Mouse (Mus musculus) CD4-positive, CD25-positive, alpha-beta regulatory T cell, adult 4 months (primary cell): Measurements from ENCODE around the gene Acbd4. TPM values are rescaled to one million over a fixed set of nuclear protein-coding genes. Genes with fewer than 3 reads are reported as not detected.

Experiments used
- ATAC-seq: one replicate; pipeline ENCODE4 v1.8.0; 2017
- polyA plus RNA-seq, 2 experiments: library from polyadenylated mRNA; unstranded; fragments of 100-300 nt; shearing (Covaris generic); gene quantifications; one replicate each; pipeline ENCODE4 v1.2.1; 2017

Gene Acbd4
- polyA plus RNA-seq, 2 experiments from 2014 or later: 19.7 to 25.2 TPM

DNA sequence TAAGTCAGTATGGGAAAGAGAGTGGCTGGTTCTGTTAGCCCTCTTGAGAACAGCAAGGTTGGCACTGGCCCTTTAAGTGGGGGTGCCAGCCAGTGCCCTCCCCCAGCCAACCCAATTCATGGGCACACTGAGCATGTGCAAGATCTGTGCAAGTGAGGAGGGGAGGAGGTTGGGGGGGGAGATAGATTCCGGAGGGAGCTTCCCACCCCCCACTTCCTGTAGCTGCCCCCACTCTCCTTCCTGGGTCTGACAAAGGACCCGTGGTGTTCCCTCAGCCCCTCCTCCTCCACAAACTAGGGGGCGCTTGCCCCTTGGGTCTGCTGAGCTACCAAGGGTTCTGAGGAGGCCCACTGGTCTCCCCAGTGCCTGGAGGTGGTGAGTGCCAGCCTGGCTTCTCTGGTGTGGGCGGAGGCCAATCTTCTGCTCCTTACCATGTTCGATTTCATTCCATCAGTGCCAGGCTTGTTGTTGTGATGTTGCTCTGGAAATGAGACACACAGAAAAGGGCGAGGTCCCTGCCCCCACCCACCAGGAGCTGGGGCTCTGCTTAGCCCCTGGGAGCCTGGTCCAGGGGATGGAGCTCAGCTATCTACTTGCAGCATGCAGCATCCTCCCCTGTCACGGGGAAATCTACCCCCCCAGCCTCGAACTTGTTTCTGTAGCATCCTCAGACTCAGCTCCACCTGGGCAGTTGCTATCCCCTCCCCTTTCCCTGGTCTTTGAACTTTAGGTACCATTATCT is 41.1 kb downstream of the Acbd4 start:
- ATAC-seq: peak; percentile 91

DNA sequence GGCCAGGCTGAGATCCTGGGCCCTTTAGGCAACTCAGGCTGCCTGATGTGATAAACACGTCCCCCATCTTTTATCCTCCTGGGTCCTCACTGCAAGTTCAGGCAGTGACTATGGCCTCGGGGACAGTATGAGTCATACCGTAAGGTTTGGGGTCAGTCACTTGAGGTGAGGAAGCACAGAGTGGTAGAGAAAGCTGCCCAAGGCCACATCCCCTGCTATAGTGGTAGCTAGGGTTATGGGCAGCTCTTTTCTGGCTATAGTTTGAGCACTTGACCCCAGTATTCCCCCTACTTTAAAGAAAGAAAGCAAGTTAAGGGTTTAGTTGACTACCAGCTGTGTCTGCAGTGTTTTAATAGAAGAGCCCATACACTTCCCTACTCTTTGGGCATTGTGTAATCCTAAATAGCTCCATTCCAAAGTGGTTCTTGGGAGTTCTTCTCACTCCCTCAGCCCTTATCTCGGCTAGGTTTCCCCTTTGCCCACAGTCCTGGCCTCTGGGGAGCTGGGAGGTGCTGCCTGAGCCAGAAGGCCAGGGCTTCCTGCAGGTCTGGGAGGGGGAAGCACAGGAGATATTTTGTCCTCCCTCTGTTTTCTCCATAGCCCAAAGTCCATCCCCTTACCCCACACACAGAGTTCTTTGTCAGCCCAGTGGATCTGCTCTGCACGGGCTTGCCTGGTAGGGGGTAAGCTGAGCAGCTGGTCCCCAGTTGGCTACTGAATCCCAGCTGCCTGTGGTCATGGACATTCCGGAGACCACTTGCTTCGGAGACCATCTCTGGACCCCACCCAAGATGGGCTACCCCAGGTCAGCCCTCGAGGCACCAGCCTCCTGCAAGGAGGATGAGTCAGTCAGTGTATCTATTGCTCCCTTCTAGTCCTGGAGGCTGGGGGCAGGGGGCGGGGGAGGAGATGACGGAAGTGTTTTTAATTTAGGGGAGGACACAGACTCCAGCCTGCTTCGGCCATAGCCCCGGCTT is 43.1 kb downstream of the Acbd4 start:
- ATAC-seq: no peak

DNA sequence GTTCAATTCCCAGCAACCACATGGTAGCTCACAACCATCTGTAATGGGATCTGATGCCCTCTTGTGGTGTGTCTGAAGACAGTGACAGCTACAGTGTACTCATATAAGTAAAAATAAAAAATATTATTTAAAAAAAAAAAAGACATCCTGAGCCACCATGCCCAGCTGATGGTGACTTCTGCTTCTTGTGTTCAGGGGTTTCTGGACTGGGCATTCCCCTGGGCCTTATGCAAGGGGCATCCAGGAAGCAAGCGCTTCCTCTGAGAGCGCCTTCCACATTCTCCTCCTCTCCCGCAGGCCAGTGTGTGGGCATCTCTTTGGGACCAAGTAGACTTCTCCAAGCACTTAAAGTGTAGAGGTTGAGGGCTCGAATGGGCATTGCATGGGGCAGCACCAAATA is 44.9 kb downstream of the Acbd4 start:
- no peak for ATAC-seq

DNA sequence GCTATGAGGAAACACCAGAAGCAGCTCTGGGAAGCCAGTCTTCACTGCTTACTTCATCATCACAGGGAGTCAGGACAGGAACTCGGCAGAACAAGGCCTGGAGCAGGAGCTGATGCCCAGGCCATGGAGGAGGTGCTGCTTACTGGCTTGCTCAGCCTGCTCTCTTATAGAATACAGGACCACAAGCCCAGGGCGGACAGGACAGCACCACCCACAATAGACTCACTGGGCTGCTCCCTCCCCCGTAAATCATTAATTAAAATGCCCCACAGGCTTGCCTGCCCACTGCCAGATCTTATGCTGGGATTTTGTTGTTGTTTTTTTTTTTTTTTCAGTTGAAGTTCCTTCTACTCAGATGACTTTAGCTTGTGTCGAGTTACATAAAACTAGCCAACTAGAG is 46.3 kb downstream of the Acbd4 start:
- ATAC-seq: no peak

DNA sequence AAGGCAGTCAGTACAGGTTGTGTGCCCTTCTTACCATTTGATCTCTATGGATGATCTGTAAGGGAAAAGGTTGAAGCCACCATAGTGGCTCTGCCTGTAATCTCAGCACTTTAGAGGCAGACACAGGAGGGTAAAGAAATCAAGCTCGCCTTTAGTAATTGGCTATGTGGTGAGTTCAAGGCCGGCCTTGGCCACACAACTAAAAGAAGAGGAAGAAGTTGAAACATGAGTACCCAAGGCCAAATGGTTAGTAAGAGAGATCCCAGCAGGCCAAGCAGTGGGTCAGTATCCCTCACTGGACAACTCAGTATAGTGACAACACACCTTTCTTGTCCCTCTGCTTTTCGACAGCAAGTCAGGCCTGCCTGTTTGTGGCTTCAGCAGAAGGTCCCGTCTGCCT is 48.3 kb downstream of the Acbd4 start:
- no peak for ATAC-seq

DNA sequence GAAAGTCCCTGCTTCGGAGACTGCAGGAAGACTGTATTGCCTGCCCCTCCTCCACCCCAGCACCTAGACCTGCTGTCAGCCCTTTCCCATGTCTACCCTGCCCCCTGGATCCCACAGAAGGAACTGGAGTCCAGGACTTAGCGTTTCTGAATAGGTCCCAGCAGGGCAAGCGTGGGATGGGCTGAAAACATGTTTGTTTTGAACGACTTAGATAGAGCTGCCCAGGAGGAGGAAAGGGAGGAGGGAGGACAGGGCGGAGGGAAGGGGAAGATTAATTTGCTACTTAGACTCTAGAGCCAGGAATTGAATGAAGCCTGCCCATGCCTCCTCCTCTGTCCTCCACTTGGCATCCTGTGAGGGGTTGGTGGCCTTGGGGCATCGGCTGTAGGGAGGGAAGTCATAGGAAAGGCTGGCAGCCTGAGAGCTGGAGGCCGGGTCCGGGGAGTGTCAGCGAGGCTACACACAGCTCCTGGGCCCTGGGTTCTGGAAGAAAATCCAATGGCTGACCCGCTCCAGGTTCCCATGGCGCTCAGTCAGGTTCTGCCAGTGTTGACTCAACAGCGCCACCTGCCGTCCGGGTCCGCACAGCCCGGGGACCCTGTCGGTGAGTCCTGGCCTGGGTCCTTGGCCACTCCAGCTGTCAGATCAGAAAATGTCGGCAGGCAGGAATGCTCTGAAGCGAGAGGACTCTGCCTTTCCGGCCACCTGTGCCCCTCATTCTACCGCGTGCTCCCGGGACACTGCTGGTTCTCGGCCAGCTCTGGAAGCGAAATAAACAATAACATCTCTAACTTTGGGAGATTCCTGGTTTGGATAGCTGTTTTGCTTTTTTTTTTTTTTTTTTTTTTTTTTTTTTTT is 57.4 kb downstream of the Acbd4 start:
- peak; percentile 99 for ATAC-seq

DNA sequence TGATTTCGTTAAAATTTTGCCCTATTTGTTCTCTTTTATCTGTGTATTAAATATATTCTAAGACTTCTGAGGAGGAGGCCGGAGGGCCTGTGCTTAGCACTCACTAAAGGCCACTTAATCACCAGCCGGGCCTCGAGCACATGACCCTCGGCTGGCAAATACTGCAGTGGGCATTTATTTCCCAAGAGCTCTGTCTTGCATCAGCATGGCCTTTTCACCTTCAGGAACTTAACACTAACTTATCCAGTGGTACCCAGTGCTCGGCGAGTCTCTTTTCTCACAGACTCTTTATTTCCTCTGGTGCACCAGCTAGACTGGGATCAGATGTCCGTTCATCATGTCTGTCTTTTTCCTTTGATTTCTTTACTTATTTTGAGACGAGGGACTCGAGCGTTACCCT is 59.3 kb downstream of the Acbd4 start:
- no peak for ATAC-seq

DNA sequence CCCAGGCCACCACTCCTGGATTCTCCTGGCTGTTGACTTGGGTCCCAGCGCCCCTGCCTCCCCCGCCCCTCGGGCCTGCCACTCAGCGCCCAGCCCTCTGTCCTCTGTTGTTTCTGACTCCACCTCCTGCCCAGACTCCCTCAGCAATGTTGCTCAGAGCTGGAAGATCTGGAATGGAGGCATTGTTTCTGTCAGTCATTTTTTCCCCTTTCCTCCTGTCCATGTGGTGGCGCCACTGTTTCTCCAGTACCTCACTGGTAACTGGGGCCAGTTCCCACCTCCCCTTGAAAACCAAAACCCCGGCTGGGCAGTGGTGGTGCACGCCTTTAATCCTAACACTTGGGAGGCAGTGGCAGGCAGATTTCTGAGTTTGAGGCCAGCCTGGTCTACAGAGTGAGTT is 60.0 kb downstream of the Acbd4 start:
- no peak for ATAC-seq

Other genes starting within 250 kb of the Acbd4 start
- 100 to 1,000 TPM in 1 of 2 experiments, 10 to 100 TPM in 1; 97.2 to 170 TPM for gene Eftud2, start 220.7 kb upstream of the Acbd4 start, polyA plus RNA-seq
- not detected for gene Ccdc103, start 220.5 kb upstream of the Acbd4 start, polyA plus RNA-seq
- not detected for gene Fam187a, start 216.5 kb upstream of the Acbd4 start, polyA plus RNA-seq
- gene Gfap, start 200.8 kb upstream of the Acbd4 start, polyA plus RNA-seq: not detected
- under 1 TPM; 0.28 to 0.76 TPM for gene Kif18b, start 176.6 kb upstream of the Acbd4 start, polyA plus RNA-seq
- gene C1ql1, start 155.0 kb upstream of the Acbd4 start, polyA plus RNA-seq: not detected
- 100 to 1,000 TPM; 111 TPM for gene Nmt1, start 73.5 kb upstream of the Acbd4 start, polyA plus RNA-seq
- gene Dcakd, start 73.3 kb upstream of the Acbd4 start, polyA plus RNA-seq: 10 to 100 TPM; 26.4 to 32.5 TPM
- gene Plcd3, start within 50 bp of the Acbd4 start, polyA plus RNA-seq: under 1 TPM; 0.41 to 0.51 TPM
- gene Hexim1, start 14.5 kb downstream of the Acbd4 start, polyA plus RNA-seq: 1 to 10 TPM; 2.6 to 4.3 TPM
- 1 to 10 TPM; 2.3 to 4.5 TPM for gene Hexim2, start 30.7 kb downstream of the Acbd4 start, polyA plus RNA-seq
- 10 to 100 TPM; 54.2 to 69.6 TPM for gene Fmnl1, start 69.4 kb downstream of the Acbd4 start, polyA plus RNA-seq
- not detected for gene 1700023F06Rik, start 106.9 kb downstream of the Acbd4 start, polyA plus RNA-seq
- gene Spata32, start 116.8 kb downstream of the Acbd4 start, polyA plus RNA-seq: not detected
- 10 to 100 TPM; 29.6 to 50.3 TPM for gene Map3k14, start 165.8 kb downstream of the Acbd4 start, polyA plus RNA-seq